Mouse (Mus musculus): ENCODE data around the gene Rps19bp1. TPM values are rescaled to one million over a fixed set of nuclear protein-coding genes. Genes with fewer than 3 reads are reported as not detected.
A peak's percentile ranks its signal among the peaks of the same experiment; 100 is the strongest.

Rps19bp1 gene
- total RNA-seq, 2 experiments from 2014 or later = 41.4 to 46.9 TPM

DNA sequence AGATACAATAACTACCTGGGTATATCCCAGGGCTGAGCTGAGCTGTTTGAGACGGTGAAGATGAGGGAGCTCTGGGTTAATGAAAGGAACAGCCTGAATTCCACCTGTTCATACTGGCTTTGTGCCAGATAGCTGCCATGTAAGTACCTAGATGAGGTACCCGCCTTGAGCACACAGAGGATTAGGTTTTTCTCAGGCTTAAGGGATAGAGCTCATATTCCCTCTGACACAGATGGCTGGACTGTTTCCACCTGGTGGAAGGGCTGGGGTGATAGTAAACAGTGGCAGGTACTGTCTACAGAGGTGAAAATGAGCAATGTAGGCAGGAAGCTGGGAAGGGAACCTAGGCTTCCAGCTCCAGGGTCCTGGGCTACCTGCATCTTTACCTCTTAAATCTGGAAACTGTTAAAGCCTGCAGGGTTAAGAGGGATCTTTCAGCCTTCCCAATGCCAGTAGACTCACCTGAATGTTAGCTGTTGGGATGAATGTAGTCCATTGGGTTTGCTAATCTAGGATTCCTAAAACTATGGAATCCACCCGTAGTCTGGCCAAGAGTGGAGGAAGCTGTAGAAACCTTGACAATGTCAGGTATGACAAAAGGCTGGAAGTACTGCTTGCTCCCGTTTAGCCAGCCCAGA, 6.4 kb downstream of the Rps19bp1 start:
- no peak for DNase-seq

DNA sequence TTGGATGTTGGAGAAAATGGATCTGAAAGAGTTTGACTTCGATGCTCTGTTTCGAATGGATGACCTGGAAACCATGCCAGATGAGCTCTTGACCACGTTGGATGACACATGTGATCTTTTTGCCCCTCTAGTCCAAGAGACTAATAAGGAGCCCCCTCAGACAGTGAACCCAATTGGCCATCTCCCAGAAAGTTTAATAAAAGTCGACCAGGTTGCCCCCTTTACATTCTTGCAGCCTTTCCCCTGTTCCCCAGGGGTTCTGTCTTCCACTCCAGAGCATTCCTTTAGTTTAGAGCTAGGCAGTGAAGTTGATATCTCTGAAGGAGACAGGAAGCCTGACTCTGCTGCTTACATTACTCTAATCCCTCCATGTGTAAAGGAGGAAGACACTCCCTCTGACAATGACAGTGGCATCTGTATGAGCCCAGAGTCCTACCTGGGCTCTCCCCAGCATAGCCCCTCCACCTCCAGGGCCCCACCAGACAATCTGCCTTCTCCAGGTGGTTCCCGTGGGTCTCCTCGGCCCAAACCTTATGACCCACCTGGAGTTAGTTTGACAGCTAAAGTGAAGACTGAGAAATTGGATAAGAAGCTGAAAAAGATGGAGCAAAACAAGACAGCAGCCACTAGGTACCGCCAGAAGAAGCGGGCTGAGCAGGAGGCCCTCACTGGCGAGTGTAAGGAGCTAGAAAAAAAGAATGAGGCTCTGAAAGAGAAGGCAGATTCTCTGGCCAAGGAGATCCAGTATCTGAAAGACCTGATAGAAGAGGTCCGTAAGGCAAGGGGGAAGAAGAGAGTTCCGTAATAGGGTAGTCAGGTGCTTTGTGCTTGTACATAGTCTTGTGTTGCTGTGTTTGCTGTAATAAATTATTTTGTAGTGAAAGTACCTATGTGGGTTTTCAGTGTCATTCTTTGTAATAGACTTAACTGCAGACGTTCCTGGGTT, 7.2 kb downstream of the Rps19bp1 start:
- no peak for DNase-seq

DNA sequence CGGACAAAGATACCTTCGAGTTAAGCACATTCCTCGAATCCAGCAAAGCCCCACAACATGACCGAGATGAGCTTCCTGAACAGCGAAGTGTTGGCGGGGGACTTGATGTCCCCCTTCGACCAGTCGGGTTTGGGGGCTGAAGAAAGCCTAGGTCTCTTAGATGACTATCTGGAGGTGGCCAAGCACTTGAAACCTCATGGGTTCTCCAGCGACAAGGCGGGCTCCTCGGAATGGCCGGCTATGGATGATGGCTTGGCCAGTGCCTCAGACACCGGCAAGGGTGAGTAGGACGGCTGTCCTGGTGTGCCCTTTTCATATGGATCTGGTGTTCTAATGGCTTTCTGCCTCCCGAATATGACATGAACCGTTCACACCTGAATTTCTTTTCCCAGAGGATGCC, 7.9 kb downstream of the Rps19bp1 start:
- no peak for DNase-seq

DNA sequence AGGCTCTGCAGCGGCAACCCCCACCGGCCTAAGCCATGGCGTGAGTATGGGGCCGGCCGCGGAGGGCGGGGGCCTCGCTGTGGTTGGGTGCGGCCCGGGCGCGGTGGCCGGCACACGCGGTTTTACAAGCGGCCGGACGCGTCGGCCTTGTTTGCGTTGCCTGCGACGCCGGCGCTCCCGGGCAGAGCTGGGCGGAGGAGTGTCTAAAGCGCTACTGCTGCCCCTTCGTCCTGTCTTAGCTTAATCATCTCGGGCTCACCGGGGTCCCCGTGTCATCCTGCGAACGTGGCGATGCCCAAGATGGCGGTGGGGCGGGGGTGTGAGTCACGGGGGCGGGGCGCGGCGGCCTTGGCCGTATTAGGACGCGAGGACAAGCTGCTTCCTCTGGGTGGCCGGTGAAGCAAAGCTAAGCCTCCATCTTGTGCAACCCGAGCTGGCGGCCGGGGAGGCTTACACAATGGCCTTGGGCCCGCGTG, 8.4 kb downstream of the Rps19bp1 start:
- peak; percentile 91 to 93 for DNase-seq

DNA sequence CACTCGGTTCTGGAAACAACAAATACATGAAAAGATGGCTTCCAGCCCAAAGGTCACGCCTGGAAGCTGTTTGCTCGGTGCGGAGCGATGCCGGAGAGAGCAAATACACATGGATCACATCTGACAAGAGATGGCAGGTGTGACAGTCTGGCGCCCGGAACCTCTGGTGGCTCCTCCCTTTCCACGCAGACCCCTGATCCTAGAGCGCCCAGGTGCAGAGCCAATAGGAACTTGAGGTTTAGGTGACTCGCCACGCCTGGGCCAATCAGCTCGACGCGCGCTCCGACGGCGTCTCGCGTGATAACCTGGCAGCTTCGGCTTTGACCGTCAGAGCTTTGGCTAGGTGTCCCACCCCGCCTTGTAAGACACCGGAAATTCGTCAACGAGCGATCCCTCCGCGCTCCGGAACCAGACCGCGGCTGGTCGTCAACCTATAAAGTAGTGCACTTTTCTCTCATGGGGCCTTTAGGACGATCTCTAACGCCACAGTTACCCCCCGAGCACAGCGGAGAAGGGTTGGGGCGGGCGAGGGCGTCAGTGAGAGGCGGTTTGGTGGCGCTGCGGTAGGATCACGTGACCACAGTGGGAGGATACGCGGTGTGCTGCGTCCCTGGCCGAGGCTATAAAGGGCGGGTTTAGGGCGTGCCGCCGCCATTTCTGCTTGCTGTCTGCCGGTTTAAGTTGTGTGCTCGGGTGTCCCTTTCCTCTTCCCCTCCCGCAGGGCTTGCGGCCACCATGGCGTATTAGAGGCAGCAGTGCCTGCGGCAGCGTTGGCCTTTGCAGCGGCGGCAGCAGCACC, 9.1 kb downstream of the Rps19bp1 start, which contains the start of gene Atf4:
Gene Atf4, plus strand, starts transcription at position 338 of the 799 bp plus-strand sequence.
- peak; percentile 97 for DNase-seq

DNA sequence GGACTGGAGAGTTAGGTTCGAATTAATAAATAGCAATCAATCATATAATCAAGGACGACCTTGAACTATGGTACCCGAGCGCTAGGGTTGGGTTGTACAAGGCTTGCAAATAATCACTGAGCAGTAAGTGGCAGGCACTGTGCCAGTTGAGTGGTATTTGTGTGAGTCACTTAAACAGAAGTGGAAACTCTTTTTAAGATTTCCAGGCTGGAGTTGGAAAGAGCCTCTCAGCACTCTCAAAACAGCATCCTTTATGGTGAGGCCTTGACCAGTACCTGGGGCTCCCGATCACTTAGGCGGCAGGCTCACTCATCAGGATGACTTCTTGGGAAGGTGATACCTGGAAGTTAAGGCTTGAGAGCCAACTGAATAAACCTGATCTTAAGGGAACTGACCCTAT, 9.9 kb downstream of the Rps19bp1 start:
- peak; percentile 84 to 86 for DNase-seq

DNA sequence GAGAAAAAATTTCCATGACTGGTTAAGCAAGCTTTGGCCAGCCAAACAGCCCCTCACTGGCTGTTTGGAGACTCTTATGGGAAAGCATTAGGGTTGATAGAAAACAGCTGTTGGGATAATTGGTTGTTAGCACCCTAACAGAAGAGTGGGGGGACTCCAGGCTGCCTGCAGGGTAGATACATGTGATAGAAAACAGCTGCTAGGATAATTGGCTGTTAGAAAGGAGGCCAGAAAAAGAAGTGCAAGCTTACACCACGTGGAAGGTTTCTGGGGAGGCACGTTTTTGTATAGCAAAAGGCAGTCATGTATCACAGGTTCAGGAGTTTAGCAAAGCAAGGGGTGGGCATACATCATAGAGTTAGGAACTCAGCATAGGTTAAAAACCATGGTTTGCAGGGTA, 10.6 kb downstream of the Rps19bp1 start:
- no peak for DNase-seq

DNA sequence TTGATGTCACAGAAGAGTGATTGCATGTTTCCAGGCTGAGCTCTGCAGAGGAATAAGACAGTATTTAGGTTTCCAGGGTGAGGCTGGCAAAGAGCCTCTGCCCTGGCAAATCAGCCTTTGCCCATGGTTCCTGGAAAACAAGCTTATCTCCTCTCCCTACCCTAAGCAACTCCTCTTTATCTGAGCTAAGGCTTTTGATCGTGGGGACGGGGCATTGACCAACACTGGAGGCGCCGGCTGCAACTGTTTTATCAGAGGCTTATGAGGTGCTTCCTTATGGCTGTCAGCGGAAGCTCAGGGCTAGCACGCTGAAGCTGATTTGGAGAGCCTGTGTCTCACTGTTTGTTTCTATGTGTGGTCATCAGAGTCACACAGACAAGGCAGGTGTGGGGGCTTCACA, 13.5 kb downstream of the Rps19bp1 start:
- no peak for DNase-seq

DNA sequence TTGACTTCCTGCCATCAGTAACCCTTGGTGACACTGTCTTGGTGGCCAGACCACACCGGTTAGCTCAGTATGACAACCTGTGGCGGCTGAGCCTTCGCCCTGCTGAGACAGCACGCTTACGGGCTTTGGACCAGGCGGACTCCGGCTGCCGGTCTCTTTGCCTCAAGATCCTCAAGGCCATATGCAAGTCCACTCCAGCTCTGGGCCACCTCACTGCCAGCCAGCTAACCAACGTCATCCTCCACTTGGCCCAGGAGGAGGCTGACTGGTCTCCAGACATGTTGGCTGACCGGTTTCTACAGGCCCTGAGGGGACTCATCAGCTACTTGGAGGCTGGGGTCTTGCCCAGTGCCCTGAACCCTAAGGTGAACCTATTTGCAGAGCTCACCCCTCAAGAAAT, 14.4 kb downstream of the Rps19bp1 start:
- DNase-seq = peak in 1 of 2 experiments; percentile 54

DNA sequence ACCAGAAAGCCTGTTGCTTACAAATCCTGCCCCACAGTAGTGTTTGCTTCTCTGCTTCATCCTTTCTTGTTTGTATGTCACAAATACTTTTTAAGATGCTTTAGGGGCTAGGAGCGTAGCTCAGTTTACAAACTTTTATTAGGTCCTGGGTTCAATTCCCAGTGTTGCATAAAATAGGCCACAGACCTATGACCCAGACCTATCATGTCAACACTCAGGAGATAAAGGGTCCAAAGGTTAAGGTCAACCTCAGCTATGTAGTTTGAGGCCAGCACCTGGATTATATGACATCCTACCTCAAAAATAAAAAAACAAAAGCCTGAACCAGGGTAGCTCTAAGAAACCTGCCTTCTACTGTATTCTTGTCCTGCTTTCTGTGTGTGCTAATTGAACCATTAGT, 15.5 kb downstream of the Rps19bp1 start:
- no peak for DNase-seq

DNA sequence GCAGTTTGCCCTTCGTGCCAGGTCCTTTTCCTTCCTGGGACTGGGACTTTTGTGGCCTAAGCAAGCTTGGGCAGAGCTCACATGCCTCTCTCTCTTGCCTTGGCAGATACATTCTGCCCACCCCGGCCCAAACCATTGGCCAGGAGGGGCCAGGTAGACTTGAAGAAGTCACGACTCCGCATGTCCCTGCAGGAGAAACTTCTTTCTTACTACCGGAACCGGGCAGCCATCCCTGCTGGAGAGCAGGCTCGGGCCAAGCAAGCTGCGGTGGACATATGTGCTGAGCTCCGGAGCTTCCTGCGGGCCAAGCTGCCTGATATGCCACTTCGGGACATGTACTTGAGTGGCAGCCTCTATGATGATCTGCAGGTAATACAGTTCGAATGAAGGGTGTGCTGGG, 16.0 kb downstream of the Rps19bp1 start:
- no peak for DNase-seq

DNA sequence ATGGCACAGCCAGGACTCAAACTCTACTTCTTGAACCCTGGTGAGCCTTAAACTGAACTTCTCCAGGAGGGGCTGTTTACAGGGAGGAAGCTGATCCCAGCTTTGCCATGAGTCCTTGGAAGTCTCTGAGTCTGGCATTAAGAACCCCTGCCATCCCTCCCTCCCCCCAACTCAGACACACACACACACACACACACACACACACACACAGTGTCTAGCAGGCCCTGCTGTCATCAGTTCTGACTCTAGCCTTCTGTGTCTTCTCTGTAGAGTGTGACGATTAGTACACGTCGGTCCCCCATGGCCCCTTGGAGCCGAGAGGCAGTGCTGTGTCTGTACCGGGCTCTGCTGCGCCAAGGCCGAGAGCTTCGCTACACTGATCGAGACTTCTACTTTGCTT, 28.6 kb downstream of the Rps19bp1 start, which contains the start of gene AC140267.1:
Gene AC140267.1, plus strand, starts transcription at position 301 of the 400 bp plus-strand sequence.
- DNase-seq = no peak

DNA sequence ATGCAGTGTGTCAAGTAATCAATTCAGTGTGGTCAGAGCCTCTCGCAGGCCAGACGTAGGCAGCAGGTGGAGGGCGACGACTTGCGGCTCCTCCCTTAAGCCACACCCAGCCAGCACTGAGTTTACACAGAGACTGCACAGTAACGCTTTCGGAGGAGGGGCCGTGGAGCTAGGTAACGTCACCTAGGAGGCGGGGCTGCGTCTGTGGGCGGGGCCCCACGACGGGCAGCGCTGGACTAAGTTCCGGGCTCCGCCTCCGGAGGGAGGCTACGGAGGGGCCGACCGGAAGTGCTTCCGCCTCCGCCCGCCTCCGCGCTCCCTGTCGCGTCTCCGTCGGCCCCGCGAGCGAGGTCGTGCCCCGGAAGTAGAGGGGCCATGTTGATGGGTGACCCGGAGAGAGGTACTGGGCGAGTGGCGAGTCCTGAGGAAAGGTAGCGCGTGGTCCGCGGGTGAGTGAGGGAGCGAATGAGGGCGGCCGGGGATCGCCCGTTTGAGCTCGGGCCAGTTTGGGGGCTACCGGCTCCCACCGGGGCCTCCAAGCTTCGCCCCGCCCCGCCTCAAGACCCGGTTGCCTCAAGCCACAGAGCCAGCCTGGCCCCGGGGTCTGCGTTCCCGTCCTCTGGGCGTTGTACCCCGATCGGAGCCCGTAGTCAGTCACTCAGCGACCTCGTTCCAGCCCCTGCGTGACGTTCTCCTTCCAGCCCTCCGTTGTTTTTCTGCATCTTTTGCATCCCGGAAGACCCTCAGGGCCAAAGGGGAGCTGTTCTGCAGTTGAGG, 30.2 kb downstream of the Rps19bp1 start, which contains the start of gene Mief1:
Gene Mief1, plus strand, starts transcription at position 286 of the 777 bp plus-strand sequence.
- peak; percentile 99 for DNase-seq

DNA sequence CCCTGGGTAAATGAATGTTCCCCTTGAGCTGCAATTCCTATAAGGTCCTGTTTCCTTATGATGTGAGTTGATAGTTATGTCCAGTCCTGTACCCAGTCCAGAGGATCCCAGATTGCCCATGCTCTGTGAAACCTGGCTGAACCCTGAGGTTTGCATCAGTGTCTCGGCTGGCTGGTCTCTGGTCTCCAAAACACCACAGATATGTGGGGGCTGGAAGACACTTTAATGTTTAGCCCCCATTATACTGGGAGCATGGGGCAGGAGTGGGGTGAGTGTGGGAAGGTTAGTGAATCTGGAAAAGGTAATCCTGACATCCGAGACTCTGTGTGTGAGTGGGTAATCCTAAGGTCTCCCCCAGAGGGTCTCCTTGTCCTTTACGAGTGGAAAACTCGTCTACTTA, 31.1 kb downstream of the Rps19bp1 start:
- DNase-seq = no peak

DNA sequence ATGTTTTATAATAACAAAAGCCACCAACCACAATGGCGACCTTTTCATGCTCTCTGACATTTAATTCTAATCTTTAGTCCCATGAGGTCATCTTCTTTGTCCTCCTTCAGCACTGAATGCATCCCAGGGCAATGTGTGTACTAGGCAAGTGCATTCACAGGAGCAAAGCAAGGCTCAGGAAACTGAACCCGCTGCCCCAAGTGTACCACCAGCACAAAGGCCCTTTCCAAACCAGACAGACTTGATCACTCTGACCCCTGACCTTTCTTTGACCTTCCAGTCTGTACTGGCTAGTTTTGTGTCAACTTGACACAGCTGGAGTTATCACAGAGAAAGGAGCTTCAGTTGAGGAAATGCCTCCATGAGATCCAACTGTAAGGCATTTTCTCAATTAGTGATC, 31.8 kb downstream of the Rps19bp1 start:
- DNase-seq = no peak

DNA sequence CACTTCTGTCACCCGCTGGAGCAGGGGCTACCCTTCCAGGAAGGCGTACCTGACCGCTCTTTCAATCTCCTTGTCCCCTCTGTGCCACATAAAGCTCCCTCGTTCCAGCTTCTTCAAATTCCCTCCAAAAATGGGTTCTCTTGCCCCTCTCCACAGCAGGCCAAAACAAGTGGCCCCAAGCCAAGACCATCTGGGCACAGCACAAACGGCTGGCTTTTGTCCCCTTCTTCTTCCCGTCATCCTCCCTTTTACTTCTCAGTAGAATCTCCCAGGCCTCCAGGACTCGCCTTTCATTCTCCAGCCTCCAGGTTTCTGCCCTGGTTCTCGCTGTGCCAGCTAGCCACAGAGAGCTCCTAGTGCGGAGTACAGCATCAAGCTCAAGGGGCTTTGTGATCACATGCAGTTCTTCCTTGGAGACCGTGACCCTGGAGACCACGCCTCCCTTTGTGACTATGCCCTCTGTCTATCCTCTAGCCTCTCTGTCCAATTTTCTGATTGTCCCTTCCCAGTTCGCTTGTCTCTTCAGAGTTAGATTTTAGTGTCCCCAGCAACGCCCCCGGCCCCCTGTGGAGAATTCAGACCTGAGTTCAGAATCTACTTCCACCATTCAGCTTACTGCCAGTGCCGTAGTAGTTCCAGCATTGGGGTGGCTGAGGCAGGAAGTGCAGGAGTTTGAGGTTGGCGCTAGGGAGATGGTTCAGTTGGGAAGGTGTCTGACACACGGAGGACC, 35.9 kb downstream of the Rps19bp1 start:
- no peak for DNase-seq

DNA sequence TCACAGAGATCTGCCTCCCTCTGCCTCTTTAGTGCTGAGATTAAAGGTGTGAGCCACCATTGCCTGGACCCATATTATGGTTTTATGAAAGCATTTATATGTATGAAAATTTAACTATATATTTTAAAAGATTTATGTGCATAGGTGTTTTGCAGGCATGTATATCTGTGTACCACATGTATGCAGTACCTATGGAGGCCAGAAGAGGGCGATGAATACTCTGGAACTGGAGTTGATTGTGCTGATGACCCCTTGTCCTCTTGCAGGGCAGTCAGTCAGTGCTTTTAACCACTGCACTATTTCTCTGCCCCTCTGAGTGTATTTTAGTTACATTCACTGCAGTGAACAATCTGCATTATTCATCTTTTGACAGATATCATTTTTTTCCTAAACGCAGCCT, 38.3 kb downstream of the Rps19bp1 start:
- peak; percentile 63 to 71 for DNase-seq

DNA sequence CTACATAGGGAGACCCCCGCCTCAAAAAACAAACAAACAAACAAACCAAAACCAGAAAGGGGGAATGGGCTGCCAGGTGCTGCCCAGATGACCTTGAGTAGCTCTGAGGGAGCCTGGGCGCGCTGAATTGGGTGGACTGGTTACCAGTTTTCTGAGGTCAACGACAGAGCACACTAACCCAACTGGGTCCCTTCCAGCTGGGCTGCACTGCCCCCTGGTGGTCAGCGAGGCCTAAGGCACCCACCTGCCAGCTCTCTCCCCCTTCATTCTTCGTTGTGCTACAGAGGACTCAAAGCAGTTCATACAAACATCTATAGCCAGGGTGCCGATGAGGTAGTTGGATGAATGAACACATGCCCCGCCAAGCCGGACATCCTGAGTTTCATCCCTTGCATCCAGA, 38.9 kb downstream of the Rps19bp1 start:
- DNase-seq = peak; percentile 86 to 93

DNA sequence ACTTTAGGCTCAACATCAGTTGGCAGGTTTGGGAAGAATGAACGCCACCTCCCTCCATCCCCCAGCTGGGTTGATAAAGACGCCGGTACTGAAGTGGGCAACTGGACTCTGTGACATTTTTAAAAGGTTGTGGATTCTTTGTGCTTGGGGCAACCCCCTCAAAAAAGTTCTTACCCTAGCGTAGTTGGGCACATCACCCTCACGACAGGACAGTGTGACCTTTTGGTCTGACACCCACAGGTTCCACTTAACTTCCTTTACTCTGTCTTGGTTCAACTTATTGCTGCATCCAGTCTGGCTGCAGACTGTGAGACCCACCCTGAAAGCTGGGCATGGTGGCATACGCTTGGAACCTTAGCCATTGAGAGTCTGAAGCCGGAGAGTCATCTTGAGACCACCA, 40.4 kb downstream of the Rps19bp1 start:
- no peak for DNase-seq

DNA sequence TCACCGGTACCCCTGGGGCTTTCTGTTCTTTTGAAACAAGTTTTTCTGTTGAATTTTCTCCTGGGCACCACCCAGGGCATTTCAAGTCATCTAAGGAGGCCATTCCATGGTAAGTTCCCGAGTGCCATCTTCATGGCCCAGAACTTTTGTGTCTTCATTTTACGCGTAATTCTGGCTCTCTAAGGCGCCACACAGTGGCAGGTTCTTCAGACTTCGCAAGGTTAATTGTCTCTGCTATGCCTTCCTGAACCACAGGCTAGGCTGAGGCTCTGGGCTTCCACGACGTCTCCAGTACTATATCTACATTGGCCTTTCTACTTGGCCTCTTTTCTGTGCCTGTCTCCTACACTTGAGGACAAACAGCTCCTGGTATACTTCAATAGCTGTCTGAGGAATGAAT, 43.1 kb downstream of the Rps19bp1 start:
- DNase-seq = no peak
